Mouse (Mus musculus) right cerebral cortex, adult 2 months (tissue): ENCODE results near the gene Gm10972.
"Not testable (repeated sequence)": the region's sequence is repeated elsewhere in the genome, so short reads cannot be mapped to it uniquely, and the experiment has no call there.

ENCODE experiments used
- DNase-seq, 2 experiments: peaks; one replicate each; pipeline ENCODE4 v3.0.0; 2021 to 2022; ENCODE audit warnings: low spot score in 2 of 2

Gm10972 gene

DNA sequence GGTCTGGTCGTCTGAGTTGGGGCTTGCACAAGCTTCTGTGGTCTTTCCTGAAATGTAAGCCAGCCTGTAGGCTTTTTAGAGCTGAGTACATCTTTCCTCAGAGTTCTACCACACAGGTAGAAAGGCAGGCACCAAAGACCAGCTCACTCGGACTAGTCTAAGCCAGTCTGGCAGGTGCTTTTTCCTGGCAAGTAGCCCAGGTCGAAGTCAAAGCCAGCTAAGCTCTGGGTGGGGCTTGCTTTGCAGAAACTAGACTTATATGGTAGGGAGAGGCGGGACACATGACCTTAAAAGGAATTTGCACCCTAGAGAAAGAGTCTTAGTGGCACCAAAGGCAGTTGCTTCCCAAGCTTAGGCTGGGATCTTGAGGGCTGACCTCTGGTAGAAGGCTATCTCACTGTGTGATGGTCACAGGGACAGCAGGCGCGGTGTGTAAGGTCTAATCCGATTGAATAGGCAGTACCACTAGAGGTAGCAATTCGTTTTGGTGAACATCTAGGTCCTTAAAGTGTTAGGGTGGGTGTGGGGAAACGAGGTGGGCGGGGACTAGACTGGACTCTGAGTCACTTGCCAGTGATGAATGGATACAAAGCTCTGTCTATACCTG lies 16.3 kb downstream of the Gm10972 start:
- not testable (repeated sequence) for DNase-seq

DNA sequence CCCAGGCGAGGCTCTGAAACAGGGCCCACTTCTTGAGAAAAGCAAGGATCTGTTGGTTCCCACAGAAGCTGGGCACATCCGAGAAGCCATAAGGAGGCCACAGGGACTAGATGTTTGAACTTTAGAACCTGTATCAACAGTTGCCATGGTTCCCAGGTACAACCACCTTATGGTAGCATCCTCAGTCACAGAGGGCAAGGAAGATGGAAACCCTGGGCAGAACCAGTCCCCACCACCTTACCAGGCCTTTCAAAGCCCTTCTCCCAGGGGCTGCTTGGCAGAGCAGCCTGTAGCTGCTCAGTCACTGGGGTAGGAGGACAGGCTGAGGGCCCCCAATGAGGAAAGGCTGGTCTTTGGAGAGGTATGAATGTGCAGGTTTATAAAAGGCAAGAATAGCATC lies 17.9 kb downstream of the Gm10972 start:
- not testable (repeated sequence) for DNase-seq

DNA sequence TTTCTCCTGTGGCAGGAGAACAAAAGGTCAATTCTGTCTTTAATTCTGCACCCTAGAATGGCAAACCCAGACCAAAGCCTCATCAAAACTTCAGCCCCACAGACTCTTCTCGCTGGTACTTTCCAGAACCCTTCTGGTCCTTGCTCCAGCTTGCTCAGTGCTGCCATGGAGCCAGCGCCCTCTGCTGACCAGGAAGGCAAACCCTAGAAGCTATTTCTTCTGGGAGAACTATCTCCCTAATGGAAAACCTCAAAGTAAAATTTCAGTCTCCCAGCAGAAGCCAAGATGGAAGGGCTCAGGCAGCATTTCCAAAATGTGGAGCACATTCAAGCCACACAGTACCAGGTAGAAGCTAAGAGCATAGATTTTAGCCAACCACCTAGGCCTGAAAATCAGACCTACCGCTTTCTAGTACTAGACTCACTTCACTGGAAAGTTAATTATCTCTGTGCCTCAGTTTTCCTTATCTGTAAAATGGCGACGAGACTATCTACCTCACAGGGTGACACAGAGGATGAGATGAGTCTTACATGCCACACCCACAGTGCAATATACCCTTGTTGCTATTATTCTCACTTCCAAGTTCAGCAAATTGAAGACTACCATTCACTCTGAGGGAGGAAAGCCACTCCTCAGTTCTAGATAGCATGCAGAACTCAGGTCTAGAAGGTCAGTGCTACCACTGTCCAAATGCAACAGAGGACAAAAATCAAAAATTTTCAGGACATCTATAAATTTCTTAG lies 22.3 kb downstream of the Gm10972 start:
- DNase-seq = not testable (repeated sequence)

- not testable (repeated sequence) for DNase-seq
Observed at GRCm38 (mm10) chr3:94665896-94666295, 23.0 kb downstream of the Gm10972 start.

GRCm38 (mm10) chr3:94675101-94675500 lies 32.2 kb downstream of the Gm10972 start:
- DNase-seq = not testable (repeated sequence)

GRCm38 (mm10) chr3:94679351-94679841 lies 36.5 kb downstream of the Gm10972 start:
- no peak for DNase-seq

- DNase-seq = not testable (repeated sequence)
Observed at GRCm38 (mm10) chr3:94680032-94680431, 37.1 kb downstream of the Gm10972 start.

DNA sequence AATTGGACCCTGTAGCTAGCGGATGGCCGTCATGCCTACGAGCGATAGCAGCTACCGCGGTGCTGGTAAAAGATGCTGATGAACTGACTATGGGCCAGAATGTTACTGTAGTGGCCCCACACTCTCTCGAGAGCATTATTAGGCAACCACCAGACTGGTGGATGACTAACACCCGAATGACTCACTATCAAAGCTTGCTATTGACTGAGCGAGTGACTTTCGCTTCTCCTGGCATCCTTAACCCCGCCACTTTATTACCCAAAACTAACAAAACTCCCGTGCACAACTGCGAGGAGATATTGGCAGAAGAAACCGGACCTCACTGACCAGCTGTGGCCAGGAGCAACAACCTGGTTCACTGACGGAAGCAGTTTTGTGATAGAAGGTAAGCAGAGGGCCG lies 37.9 kb downstream of the Gm10972 start:
- no peak for DNase-seq

- DNase-seq = no peak
Observed at GRCm38 (mm10) chr3:94683646-94684045, 40.7 kb downstream of the Gm10972 start.

DNA sequence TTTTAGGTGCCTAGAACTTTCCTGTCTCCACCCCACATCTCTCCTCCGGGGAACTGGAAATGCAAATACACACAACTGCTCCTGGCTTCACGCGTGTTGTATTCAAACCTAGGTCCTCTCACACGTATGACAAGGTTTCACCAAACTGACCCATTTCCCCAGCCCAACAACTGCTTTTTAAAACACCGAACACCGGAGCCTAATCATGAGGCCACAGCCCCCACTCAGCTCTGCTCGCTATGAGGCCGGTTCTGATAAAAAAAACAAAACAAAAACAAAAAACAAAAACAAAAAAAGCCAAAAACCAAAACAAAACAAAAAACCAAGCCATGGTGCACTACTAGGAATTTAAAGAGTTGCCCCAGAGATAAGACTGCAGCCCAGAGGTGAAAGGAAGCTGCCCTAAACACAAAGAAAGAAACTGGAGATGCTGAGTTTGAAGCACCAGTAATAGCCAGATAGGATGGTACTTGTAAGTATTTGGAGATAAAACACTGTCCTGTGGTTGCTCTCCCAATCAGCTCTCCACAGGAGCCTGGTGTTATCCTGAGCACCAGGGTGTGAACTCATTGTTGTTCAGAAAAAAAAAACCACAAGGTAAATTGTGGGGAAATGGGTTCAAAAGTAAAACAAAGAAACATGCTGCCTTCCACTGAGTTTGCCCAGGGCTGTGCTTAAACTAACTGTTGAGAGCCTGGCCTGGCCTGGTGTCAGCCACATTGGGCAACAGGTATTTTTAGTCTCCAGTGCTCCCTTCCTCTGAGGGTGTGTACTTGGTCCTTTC lies 43.3 kb downstream of the Gm10972 start:
- DNase-seq = not testable (repeated sequence)

DNA sequence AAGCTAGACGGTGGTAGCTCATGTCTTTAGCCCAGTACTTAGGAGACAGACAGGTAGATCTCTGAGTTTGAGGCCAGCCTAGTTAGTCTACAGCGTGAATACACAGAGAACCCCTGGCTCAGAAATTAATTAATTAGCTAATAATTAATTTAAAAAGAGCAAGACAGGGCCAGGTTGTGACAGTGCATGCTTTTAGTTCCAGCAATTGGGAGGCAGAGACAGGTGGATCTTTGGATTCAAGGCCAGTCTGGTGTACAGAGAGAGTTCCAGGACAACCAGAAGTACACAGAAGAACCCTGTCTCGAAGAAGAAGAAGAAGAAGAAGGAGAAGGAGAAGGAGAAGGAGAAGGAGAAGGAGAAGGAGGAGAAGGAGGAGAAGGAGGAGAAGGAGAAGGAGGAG lies 45.8 kb downstream of the Gm10972 start:
- not testable (repeated sequence) for DNase-seq

DNA sequence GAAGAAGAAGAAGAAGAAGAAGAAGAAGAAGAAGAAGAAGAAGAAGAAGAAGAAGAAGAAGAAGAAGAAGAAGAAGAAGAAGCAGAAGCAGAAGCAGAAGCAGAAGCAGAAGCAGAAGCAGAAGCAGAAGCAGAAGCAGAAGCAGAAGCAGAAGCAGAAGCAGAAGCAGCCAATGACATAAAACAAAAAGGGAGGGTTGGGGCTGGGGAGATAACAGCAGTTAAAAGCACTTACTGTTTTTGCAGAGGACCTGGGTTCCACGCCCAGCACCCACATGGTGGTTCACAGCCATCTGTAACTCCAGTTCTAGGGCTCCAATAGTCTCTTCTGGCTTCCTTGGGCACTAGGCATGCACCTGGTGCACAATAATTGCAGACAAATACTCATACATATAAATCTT lies 46.3 kb downstream of the Gm10972 start:
- not testable (repeated sequence) for DNase-seq

- not testable (repeated sequence) for DNase-seq
Observed at GRCm38 (mm10) chr3:94690162-94690561, 47.2 kb downstream of the Gm10972 start.

- no peak for DNase-seq
Observed at GRCm38 (mm10) chr3:94690616-94691247, 47.8 kb downstream of the Gm10972 start.

- DNase-seq = not testable (repeated sequence)
Observed at GRCm38 (mm10) chr3:94691694-94692093, 48.8 kb downstream of the Gm10972 start.
